Mouse (Mus musculus) CD8-positive naive resting alpha-beta T cell, adult 2 months (primary cell): ENCODE results near the gene Igf1.

Source experiments
- DNase-seq, 2 experiments: peaks; one replicate each; pipeline ENCODE4 v3.0.0; 2022; ENCODE audit warnings: low read depth in 2 of 2, low spot score in 2 of 2

Igf1 gene

DNA sequence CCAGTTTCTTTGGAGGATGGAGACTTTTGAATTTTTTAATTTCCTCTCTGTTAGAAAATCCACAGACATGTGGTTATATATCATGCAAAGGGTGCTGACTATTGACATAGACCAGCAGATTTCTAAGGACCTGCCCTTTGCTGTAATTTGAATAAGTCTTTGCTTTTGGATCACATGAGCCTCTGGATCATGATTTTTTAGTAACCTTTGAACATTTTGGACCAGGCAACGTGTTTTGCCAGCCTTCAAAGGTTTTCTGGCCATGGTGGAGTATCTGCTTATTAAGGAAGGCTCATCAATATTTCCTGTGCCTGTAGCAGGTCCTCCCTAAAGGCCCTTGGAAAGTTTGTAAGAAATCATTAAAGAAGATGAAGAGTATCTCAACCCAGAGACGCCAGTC lies 37.3 kb downstream of the Igf1 start:
- no peak for DNase-seq

DNA sequence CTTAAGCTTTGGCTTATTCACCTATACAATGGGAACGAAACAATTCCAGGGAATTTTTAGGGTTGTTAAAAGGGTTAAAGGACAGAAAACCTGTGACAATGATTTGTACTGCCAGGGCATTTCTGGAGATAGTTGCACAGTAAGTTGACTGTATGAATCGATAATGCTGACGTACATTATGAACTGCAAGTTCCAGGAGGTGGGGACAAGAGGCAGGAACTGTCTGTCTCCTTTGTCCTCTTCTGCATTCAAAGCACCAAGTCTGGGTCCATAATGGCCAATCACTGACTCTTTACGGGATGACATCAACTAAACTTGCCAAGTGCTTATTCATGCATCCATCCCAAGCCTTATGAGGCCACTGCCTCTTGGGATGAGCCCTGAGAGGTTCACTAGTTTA lies 39.3 kb downstream of the Igf1 start:
- no peak for DNase-seq

DNA sequence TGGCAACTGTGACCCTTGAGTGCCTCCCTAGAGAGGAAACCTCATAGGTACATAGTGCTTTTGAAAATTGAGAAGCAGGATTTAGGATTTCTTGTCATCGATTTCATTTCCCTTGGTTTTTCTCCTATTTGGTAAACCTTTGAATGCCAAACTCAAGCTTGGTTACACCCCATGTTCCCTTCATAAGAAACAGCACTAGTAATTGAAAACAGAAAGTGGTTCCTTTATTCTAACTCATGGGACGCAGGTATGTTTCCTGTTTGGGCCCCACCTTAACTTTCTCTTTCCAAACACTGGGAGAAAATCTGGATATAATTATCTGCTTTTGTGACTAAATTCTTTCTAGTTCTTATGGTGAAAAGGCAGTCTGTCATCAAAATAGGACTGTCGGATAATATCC lies 40.8 kb downstream of the Igf1 start:
- DNase-seq, result no peak

DNA sequence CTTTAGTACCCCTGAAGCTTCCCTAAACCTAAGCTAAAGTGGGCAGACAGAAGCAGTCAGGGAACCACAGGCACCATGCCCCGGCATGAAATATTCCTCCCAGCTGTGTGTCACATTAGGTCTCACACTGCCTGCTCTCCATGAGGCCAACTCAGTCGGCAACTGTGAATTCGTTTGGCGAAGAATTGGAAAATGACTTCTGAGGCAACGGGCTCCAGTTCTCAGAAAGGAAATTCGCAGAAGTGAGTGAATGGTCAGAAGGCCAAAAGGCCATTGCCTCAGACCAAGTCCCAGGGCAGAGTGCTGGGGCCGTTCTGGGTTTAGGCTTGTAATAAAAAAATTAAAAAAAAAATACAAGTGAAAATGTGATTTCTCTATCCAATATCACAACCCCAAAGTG lies 43.9 kb downstream of the Igf1 start:
- no peak for DNase-seq

DNA sequence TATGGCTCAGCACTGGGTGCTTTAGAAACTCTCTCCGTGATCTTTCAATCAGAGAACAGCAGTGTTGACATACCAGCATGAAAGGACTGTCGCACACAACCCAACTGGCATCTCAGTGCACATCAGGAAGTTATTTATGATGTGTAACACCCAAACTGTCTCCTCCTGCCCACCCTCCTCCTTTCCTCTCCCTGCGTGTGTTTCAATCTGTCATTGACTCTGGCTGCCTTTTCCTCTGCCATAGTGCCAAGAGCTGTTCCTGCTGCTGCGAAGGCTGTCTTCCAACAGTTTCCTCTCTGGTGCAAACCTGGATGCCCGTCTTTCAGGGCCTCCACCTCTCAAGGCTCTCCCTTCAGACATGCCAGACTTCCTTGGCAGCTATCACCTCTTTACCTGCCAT lies 46.3 kb downstream of the Igf1 start:
- DNase-seq, result no peak

DNA sequence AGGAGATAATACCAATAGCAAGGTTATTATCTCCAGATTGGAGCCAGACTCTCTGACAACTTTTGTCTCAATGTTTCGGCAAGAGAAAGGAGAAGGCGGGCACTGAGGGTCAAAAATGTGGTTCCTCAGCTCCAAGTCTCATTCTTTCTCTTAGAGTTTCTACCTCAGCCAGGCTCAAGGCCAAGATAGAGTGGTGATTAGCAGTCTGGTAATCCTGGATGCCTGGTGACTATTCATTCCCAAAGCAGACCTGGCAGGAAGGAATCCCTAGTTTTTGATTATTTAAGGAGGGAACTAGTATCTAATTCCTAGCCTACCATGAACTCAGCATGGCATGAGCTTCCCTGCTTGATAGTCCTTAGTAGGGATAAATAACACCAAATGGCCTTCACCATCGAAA lies 47.0 kb downstream of the Igf1 start:
- no peak for DNase-seq

DNA sequence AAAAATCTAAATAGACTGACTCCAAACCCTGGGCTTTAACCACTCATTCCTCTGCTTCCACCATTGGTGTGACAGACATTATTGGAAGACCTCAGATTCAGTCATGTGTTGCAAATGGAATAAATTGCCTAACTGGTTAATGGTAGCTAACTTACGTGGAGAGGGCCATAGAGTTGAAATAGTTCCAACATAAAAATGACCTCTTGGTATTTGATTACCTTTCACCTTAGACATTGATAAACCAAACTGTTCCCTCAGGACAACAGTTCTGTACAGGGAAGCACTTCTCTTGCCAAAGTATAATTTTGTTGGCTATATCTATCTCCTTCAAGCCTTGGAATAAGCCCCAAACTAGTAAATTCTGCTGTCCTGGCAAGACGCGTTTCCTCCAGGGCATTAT lies 48.1 kb downstream of the Igf1 start:
- no peak for DNase-seq

DNA sequence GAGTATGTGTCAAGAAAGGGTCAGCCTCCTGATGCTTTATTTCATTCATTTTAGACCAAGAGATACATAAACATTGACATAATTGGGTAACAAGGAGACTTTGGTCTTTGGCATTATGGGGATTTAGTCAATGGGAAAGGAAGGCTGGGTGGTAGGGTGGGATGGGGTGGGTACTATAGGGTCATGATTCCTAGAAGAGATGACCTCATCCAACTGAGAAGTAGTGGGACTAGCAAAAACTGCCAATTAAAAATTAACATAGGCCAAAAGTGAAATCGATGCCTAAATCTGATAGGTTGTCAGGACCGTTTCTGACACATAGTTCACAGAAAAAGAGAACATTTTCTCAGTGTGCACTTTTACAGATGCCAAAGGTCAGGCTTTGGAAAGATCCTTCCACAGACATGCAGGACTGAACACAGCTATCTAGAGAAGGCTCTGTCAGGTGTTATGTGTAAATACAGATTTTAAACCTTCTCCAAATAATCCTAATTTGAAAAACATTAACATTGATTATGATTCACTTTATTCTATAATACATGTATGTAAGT lies 48.8 kb downstream of the Igf1 start:
- no peak for DNase-seq

DNA sequence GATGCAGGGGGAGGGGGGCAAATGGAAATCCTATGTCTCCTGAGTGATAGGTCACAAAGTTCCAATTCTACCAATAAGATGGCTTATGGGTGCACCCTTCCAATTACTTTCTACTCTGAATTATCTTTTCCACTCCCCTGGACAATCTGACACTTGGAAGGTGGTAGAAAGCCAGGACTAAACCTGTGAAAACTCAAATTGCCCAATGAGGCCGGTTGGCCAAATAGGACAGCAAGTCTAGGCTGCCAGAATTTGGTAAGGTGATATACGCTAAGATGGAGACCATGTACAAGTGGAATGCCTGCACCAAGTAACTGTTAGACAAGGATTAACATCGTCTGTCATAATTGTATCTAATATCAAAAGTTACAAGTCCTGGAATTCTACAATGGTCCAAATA lies 55.8 kb downstream of the Igf1 start:
- no peak for DNase-seq

DNA sequence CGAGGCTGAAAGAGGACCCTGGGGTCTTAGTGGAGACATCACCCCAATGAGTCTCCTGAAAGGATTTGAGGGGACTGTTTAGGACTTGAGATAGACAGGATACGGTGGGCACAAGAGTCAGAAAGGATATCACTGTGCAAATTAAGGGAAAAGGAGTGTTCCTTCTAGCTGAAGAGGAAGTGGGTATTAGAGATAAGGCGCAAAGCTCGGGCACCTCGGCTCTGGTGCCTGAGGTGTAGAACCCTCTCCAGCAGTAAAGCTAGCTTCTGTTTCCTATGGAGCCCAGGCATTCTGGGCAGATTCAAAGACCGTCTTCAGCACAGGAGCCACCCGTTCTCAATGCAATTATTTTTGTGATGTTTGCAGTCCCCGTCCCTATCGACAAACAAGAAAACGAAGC lies 56.9 kb downstream of the Igf1 start:
- no peak for DNase-seq

DNA sequence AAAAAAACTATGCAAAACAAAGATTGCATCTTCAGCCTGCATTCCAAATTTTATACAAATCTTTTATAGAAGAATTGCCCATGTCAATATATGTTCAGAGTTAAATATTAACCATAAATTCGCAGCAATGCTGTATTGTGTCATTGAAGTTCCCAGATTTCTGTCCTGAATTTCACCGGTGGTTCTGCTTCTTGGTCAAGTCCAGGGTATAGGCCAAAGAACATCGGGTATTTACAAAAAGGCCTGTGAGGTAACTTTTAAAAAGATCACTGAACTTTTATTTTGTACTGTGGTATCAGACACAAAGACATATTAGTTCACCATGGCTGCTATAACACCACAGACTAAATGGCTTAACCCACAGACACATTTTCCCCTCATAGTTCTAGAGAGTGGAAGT lies 57.7 kb downstream of the Igf1 start:
- no peak for DNase-seq

DNA sequence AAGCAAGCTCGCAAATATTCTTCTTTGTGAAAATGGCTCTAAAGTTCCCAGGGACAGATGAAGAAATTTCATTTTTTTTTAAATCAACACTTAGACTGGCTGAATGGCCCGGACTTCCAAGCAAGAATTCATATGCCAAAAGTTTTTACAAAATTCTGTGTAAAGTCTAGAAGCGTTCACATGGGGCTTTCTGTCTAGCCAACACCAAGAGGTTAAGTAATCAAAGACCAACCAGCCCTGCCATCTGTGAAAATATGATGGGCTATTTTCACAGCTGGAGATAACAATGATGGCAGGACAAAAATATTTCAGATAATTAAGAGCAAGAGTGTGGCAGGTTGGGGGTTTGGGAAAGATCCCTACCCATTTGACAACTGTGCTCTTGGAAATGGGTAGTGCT lies 64.2 kb downstream of the Igf1 start:
- DNase-seq, result no peak

DNA sequence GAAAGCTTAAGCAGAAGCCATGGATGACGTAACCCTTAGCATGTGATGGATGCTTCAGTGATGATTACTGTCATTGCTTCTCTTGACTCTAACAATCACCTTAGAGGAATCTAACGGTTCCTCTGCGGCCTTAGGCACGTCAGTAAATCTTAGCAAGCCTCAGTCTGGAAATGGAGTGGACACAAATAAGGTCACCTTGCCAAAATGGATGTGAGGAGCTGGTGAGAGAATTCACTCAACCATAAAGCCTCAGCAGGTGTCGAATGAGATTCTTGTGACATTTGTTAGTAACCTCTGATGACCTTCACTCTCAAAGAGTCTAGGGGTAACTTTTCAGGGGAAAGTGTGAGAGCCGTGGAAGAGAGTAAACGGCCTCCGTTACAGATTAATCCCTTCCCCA lies 68.5 kb downstream of the Igf1 start:
- no peak for DNase-seq

DNA sequence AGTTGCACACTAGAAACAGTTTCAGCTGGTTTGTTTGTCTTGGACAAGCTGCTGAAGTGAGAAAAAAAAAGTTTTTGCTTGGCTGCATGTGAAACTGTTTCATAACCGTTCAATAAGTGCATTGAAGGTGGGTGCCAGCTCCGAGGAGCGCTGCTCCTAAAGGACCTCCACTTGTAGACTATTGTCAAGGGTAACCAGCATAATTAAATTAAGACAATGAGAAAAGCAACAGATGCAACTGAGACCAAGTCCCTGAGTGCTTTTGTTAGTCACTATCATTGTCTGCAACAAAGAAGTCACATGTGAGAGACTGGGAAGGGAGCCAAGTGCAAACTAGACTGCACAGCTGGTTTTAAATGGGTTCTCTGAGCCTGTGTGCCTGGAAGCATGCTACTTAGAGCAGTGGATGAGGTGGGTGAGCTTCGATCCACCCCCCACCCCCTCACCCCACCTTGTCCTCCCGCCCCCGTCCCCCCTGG lies 69.1 kb downstream of the Igf1 start:
- DNase-seq, result no peak

DNA sequence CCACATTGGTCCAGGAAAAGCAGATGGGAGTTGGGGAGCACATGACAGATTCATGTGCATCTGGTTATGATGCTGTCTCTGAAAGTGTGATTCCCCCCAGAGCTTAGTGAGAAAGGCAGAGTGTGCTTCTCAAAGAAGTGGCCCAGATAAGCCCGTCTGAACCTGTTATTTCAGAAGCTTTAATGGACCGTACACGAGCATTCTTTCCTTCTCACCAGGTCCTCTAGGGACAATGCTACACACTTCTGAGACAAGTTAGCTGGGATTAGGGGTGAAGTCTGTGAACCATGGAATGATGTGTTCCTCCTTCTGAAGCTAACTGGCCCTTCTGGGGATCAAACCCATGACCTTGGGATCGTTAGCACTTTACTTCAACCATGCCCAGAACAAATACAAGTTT lies 90.1 kb downstream of the Igf1 start:
- DNase-seq, result no peak

DNA sequence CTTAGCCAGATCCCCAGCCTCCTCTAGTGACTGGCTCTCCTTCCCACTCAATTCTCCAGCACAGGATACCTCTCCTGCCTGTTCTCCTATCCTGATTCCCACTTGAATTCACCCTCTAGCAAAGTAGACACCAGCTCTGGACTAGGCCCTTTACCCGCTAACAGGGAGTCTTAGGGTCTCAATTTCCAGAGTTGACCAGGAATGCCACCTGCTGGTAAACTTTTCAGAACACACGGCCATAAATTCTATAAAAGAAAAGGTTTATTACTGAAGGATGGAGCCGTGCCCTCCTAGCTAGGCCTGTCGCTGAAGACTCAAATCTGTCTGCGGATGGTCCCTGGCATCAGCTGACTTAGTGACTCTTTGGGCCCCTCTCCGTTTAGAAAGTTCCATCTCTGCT lies 113.5 kb downstream of the Igf1 start:
- no peak for DNase-seq

DNA sequence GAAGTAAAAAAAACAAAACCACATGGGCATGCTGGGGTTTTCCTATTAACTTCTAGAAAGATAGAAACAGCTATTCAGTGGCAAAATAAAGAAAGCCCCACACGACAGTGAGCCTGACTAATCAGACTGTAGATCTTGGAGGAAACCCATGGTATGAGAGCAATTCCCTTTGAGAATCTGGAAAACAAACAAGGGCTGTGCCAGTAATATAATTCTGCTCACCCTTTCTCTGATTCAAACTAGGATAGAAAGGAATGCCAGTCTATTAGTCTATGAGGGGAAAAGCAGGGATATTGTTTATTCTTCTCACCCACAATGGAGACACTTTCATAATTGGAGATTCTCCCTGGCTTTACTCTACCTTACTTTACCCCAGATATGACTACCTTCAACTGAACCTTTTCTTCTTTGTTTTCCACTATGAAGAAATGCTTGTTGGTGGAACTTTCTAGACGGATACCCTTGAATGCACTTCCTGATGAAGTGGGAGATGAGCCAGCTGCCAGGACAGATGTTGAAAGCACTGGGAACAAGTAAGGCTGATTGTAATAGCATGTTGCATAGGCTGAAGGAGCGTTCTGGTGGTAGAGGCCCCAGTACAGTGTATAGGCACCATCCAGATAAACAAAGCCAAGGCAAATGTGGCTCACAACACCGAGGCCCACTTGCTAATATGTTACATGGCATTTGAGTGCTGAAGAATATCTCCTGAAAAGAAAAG lies 116.0 kb downstream of the Igf1 start:
- DNase-seq, result no peak

DNA sequence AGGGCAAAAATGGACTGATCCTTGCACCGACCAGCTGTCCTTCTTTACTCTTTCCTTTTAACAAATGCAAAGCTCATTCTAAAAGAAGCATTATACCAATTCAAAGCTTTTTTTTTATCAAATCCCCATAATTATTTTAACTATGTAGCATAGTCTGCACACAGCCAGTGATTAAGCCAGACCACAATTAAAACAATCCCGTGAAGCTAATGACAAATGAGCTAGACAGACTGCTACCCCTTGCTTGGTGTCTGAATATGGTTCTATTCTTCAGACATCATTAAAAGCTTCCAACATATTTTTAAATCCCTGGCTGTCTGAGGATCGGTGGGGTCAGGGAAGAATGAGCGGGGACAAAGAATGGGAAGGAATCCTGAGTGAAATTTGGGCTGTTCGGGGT lies 127.3 kb downstream of the Igf1 start:
- DNase-seq, result no peak

DNA sequence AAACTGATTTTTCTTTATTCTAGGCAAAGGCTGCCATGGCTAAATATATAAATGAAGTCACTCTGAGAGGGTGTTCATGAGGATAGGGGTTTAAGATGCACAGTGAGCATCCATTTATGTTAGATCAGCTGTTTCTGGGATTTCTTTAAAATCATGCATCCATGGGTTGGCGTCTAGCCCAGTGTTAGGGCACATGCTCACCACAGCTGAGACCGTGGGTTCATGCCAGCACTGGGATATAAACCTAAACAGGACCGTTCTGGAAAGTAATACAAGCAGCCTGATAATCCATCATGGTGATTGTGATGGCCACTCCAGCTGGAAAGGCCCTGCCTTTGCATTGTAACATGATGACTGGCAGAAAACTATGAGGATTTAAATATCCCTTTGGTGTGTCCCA lies 128.1 kb downstream of the Igf1 start:
- no peak for DNase-seq
